Mouse (Mus musculus) cortical plate, adult 2 months (tissue): ENCODE measurements around the gene Nup214. TPM values are rescaled to one million over a fixed set of nuclear protein-coding genes. Genes with fewer than 3 reads are reported as not detected.

Experiments used
- H3K27ac ChIP-seq: fragments of 200-500 bp; 2 replicates; pipeline ENCODE4 v1.5.1; 2012; ENCODE audit warnings: low read length, control low read depth, inconsistent platforms; ENCODE audit not compliant: insufficient read depth
- H3K4me1 ChIP-seq: fragments of 200-500 bp; 2 replicates; pipeline ENCODE4 v1.6.1; 2011; ENCODE audit warnings: low read length; ENCODE audit not compliant: control insufficient read depth, insufficient read depth
- H3K4me3 ChIP-seq: fragments of 200-500 bp; 2 replicates; pipeline ENCODE4 v1.5.1; 2011; ENCODE audit warnings: mild to moderate bottlenecking, low read length, control low read depth; ENCODE audit not compliant: insufficient read depth
- CTCF ChIP-seq: fragments of 200-500 bp; IDR thresholded peaks from 2 replicates; pipeline ENCODE4 v1.5.1; 2011; ENCODE audit warnings: mild to moderate bottlenecking, control low read depth, low read length; ENCODE audit not compliant: insufficient read depth; ENCODE audit errors: extremely low read depth
- POLR2A ChIP-seq: fragments of 200-500 bp; IDR thresholded peaks from 2 replicates; pipeline ENCODE4 v1.6.1; 2011; ENCODE audit warnings: mild to moderate bottlenecking, low read length, control low read depth; ENCODE audit not compliant: insufficient read depth; ENCODE audit errors: extremely low read depth
- polyA plus RNA-seq: library from polyadenylated mRNA; depleted of rRNA; stranded (reverse); fragments of >200 nt; gene quantifications from 2 replicates; pipeline ENCODE4 v1.2.3, GENCODE M21; 2012

The Nup214 gene
- polyA plus RNA-seq, 1 experiment: 34.1 TPM

- Histone ChIP-seq H3K27ac (no peak overlapping the region), H3K4me3 (no peak overlapping the region), H3K4me1 (peaks cover 5% of the 10 kb centered on the region; the same call in 1 of the 2 replicates)
- TF ChIP-seq CTCF (no peak), POLR2A (no peak)
These were observed 66.9 kb downstream of the Nup214 start for GRCm38 (mm10) chr2:32041087-32041486.

GRCm38 (mm10) chr2:32043836-32044235 lies 69.6 kb downstream of the Nup214 start:
- peaks cover under 1% of the 10 kb centered on the region; the same call in 1 of the 2 replicates for H3K4me1 ChIP-seq
- TF ChIP-seq CTCF (no peak), POLR2A (no peak)
- H3K27ac ChIP-seq: no peak overlapping the region
- no peak overlapping the region for H3K4me3 ChIP-seq

DNA sequence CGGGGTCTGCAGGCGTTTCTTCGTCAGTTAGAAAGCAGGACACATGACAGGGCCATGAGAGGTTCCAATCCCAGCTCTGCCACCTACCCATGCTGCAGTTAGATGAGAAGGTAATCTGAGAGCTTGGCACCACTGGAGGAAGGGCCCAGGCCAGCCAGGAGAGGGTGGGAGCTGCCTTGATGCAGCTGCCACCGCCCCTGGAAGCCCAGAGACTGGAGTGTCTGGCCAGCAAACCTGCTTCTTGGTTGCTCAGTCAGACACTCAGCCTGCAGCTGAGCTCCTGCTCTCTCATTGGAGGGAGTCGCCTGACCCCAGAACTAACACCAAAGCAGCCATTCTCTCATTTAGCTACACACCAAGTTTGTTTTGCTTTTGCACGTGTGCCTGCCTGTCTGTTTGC lies 71.1 kb downstream of the Nup214 start:
- H3K27ac ChIP-seq: no peak overlapping the region
- no peaks in the 10 kb centered on the region for H3K4me1 ChIP-seq
- no peak overlapping the region for H3K4me3 ChIP-seq
- TF ChIP-seq POLR2A (no peak), CTCF (no peak)

- H3K4me3 ChIP-seq: no peak overlapping the region
- TF ChIP-seq POLR2A (no peak), CTCF (no peak)
- no peak overlapping the region for H3K27ac ChIP-seq
- no peaks in the 10 kb centered on the region for H3K4me1 ChIP-seq
These were observed 71.8 kb downstream of the Nup214 start for GRCm38 (mm10) chr2:32046009-32046408.

DNA sequence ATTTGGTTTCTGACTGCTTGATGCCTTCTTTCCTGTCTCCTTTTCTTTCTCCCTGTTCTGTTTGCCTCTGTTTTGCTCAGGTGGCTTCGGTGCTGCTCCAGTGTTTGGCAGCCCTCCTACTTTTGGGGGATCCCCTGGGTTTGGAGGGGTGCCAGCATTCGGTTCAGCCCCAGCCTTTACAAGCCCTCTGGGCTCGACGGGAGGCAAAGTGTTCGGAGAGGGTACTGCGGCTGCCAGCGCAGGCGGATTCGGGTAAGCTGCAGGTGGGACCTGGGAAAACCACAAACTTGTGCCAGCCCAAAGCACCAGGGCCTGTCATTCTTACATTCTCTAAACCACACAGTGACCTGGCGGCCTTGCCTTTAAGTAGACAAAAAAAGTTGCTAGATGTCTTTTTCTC lies 73.1 kb downstream of the Nup214 start:
- H3K4me3 ChIP-seq: no peak overlapping the region
- no peak overlapping the region for H3K27ac ChIP-seq
- TF ChIP-seq POLR2A (no peak), CTCF (no peak)
- H3K4me1 ChIP-seq: no peaks in the 10 kb centered on the region

GRCm38 (mm10) chr2:32051791-32052190 lies 77.6 kb downstream of the Nup214 start:
- no peak overlapping the region for H3K27ac ChIP-seq
- no peaks in the 10 kb centered on the region for H3K4me1 ChIP-seq
- no peak overlapping the region for H3K4me3 ChIP-seq
- TF ChIP-seq CTCF (no peak), POLR2A (no peak)

GRCm38 (mm10) chr2:32052418-32052817 lies 78.2 kb downstream of the Nup214 start:
- no peak overlapping the region for H3K4me3 ChIP-seq
- H3K27ac ChIP-seq: no peak overlapping the region
- TF ChIP-seq CTCF (no peak), POLR2A (no peak)
- no peaks in the 10 kb centered on the region for H3K4me1 ChIP-seq

DNA sequence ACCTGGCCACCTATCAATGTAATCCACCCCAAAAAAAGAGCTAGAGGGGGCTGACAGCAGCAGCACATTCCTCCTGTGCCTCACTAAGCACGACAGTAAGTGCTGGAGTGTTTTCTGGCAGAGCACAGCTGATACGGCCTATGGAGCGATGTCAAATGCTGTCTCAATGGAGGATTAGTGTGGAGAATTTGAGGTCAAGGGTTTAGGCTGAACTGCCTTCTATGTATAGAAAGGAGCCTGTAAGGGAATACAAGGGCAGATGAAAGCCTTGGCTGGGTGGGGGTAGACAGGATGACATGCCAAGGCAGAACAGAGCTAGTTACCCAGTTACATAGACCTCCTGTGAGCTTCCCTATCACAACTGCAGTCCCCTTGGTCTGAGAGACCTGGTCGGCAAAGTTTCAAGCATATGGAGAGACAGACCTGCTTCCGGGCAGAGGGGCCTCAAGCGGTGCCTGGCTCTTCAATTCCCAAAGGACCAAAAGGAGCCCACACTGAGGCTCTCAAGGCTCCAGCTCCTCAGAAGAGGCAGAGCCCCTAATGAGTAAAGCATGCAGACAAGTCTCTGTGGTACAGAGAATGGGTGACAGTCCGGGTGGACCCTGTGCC lies 81.2 kb downstream of the Nup214 start:
- no peaks in the 10 kb centered on the region for H3K4me1 ChIP-seq
- TF ChIP-seq POLR2A (no peak), CTCF (no peak)
- H3K27ac ChIP-seq: no peak overlapping the region
- no peak overlapping the region for H3K4me3 ChIP-seq

DNA sequence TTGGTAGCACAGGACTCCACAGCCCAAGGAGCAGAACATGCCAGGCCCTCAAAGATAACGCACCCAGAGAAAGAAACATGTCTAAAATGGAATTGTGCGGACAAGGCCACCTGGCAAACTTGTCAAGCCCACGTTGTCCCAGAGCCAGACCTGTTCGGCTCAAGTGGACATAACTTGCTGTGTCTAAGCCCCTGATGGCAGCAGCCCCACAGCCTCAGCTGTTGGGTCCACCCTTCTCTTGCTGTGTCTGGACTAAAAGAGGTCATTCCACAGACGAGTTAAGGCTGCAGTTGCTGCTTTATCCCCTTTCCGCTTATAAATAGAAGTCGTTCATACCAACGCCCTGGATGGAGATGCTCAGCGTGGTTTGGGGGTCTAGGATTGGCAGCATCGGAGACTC lies 82.3 kb downstream of the Nup214 start:
- H3K4me1 ChIP-seq: no peaks in the 10 kb centered on the region
- no peak overlapping the region for H3K4me3 ChIP-seq
- no peak overlapping the region for H3K27ac ChIP-seq
- TF ChIP-seq CTCF (no peak), POLR2A (no peak)

GRCm38 (mm10) chr2:32057360-32057759 lies 83.1 kb downstream of the Nup214 start:
- no peak for TF ChIP-seq POLR2A
- no peak for TF ChIP-seq CTCF
- Histone ChIP-seq H3K27ac (no peak overlapping the region), H3K4me3 (no peak overlapping the region), H3K4me1 (no peaks in the 10 kb centered on the region)
